Comparison of ENCODE assay signal across 19 mouse cellular contexts in the genomic region with DNA sequence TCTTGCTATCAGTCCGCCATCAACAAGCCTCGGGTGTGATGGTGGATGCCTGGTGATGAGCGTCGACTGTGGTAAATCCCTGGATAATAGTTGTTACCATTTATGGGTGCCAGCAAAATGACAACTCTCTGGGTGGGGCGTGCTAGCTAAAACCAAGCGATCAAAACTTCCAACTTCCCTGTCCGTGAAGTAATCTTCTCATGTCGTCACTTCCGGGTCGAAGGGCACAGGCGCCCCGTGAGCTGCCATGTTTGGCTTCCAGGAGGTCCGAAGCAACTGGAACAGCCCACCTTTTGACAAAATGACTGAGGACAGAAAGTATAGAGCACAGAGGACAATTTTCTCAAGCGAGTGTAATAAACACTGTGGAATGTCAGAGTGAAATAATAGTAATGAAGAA.
DNase-seq lines count a peak whose midpoint lies in the region; ATAC-seq and TF ChIP-seq lines count a peak whose summit lies in the region.
"Had no signal": no experiment of that assay in that cellular context is flagged by ENCODE, and none has a peak within 500 bp of the region (broad histone marks: within the 10 kb centered on the region; RNA-seq: fewer than 3 reads in every experiment).

No protein-coding gene starts in this region.

- H3K4me3 ChIP-seq in hindbrain, embryonic 14.5 days (replicated peaks; ENCODE audit: low read length): no peak overlapping the region
- no peak overlapping the region for H3K4me3 ChIP-seq in hindbrain, embryonic 11.5 days (ENCODE audit: low read depth, low read length)
- peak overlapping the region; percentile 78 for H3K4me3 ChIP-seq in testis, adult 2 months (ENCODE audit: control insufficient read depth, low read depth, low read length)
- H3K4me3 ChIP-seq: embryonic facial prominence, embryonic 10.5 days; embryonic facial prominence, embryonic 12.5 days; forebrain, embryonic 13.5 days; forebrain, embryonic 15.5 days had no signal

- no peak overlapping the region for H3K9ac ChIP-seq in hindbrain, embryonic 14.5 days
- H3K9ac ChIP-seq in hindbrain, embryonic 11.5 days (ENCODE audit: low read depth, low read length): no peak overlapping the region
- H3K9ac ChIP-seq: embryonic facial prominence, embryonic 12.5 days; forebrain, embryonic 13.5 days; forebrain, embryonic 15.5 days had no signal

- no peak overlapping the region for H3K4me2 ChIP-seq in hindbrain, embryonic 14.5 days (replicated peaks)
- H3K4me2 ChIP-seq in hindbrain, embryonic 11.5 days (replicated peaks; ENCODE audit: low read depth, low read length): no peak overlapping the region
- H3K4me2 ChIP-seq: embryonic facial prominence, embryonic 12.5 days; forebrain, embryonic 13.5 days; forebrain, embryonic 15.5 days had no signal

- no peaks in the 10 kb centered on the region for H3K27me3 ChIP-seq in hindbrain, embryonic 14.5 days (ENCODE audit: control insufficient read depth, insufficient read depth, low read length)
- no peaks in the 10 kb centered on the region for H3K27me3 ChIP-seq in hindbrain, embryonic 11.5 days (ENCODE audit: control insufficient read depth, insufficient read depth, low read length)
- H3K27me3 ChIP-seq in testis, adult 2 months (ENCODE audit: control insufficient read depth, insufficient read depth, low read length): no peaks in the 10 kb centered on the region
- H3K27me3 ChIP-seq: embryonic facial prominence, embryonic 12.5 days; forebrain, embryonic 13.5 days; forebrain, embryonic 15.5 days had no signal

- TF ChIP-seq CTCF in testis, adult 2 months (IDR thresholded peaks at IDR 0.05; ENCODE audit: control insufficient read depth, insufficient read depth, insufficient replicate concordance, low read depth, low read length): no peak

- TF ChIP-seq POLR2A in testis, adult 2 months (IDR thresholded peaks at IDR 0.05; ENCODE audit: control insufficient read depth, low read depth, low read length): no peak

- no peaks in the 10 kb centered on the region for H3K4me1 ChIP-seq in hindbrain, embryonic 14.5 days (replicated peaks; ENCODE audit: control insufficient read depth, insufficient read depth, low read length)
- 0 out of 2 replicates have a peak, but pooled peaks cover 4% of the 10 kb centered on the region for H3K4me1 ChIP-seq in hindbrain, embryonic 11.5 days (replicated peaks; ENCODE audit: control insufficient read depth, insufficient read depth, low read length)
- H3K4me1 ChIP-seq in testis, adult 2 months (ENCODE audit: control insufficient read depth, insufficient read depth, low read length): peaks cover 2% of the 10 kb centered on the region

- DNase-seq in hindbrain, embryonic 14.5 days (ENCODE audit: low spot score): no peak
- no peak for DNase-seq in hindbrain, embryonic 11.5 days (ENCODE audit: low spot score)
- DNase-seq in testis, postnatal 10 days (ENCODE audit: low spot score): no peak
- peak; percentile 52 for DNase-seq in testis, postnatal 14 days (ENCODE audit: low spot score)
- no peak for DNase-seq in right cerebral cortex, adult 2 months (ENCODE audit: low spot score in 2 of 2)
- DNase-seq: adrenal gland, adult 8-10 months; adrenal gland, postnatal 14 days; adrenal gland, postnatal 36 days; cerebellum, adult 11-12 months; cerebellum, adult 2 months; cerebellum, adult 9-10 months; cerebellum, postnatal 10 days; cerebellum, postnatal 25 days had no signal

- 86% methylated on average over 14 of the region's 14 CpGs for WGBS in hindbrain, embryonic 14.5 days
- 91% methylated on average over 14 of the region's 14 CpGs for WGBS in hindbrain, embryonic 11.5 days

- peak overlapping the region; percentile 63; the same call in 1 of the 2 replicates for H3K27ac ChIP-seq in hindbrain, embryonic 14.5 days
- H3K27ac ChIP-seq in hindbrain, embryonic 11.5 days (ENCODE audit: low read depth, low read length): no peak overlapping the region
- H3K27ac ChIP-seq in testis, adult 2 months (ENCODE audit: control insufficient read depth, insufficient read depth, low read depth, low read length): no peak overlapping the region

- no peaks in the 10 kb centered on the region for H3K9me3 ChIP-seq in hindbrain, embryonic 14.5 days (ENCODE audit: control insufficient read depth, low read length)
- H3K9me3 ChIP-seq in hindbrain, embryonic 11.5 days (ENCODE audit: control insufficient read depth, low read length): no peaks in the 10 kb centered on the region
- H3K9me3 ChIP-seq: embryonic facial prominence, embryonic 12.5 days; forebrain, embryonic 15.5 days had no signal

- ATAC-seq in hindbrain, embryonic 14.5 days (ENCODE audit: low FRiP score): no peak
- no peak for ATAC-seq in hindbrain, embryonic 11.5 days (ENCODE audit: low FRiP score)
- ATAC-seq: activated CD4-positive, CD25-positive, alpha-beta regulatory T cell, adult 4 months had no signal

- H3K36me3 ChIP-seq in hindbrain, embryonic 14.5 days (replicated peaks; ENCODE audit: control insufficient read depth, insufficient read depth): no peaks in the 10 kb centered on the region
- H3K36me3 ChIP-seq in hindbrain, embryonic 11.5 days (ENCODE audit: control insufficient read depth, insufficient read depth, low read length): no peaks in the 10 kb centered on the region
- H3K36me3 ChIP-seq in testis, adult 2 months (ENCODE audit: control insufficient read depth, insufficient read depth, low read length): no peaks in the 10 kb centered on the region
- H3K36me3 ChIP-seq: embryonic facial prominence, embryonic 10.5 days; embryonic facial prominence, embryonic 12.5 days; forebrain, embryonic 15.5 days had no signal
